Mouse (Mus musculus) testis, adult 2 months (tissue): ENCODE data around the gene Mllt10. TPM values are rescaled to one million over a fixed set of nuclear protein-coding genes. Genes with fewer than 3 reads are reported as not detected.

Source experiments
- H3K27ac ChIP-seq: fragments of 200-500 bp; 2 replicates; pipeline ENCODE4 v1.5.1; 2012; ENCODE audit warnings: low read depth, low read length; ENCODE audit not compliant: control insufficient read depth, insufficient read depth
- H3K27me3 ChIP-seq: fragments of 200-500 bp; 2 replicates; pipeline ENCODE4 v1.6.1; 2012; ENCODE audit warnings: mild to moderate bottlenecking, low read length, moderate library complexity; ENCODE audit not compliant: control insufficient read depth, insufficient read depth
- H3K36me3 ChIP-seq: fragments of 200-500 bp; 2 replicates; pipeline ENCODE4 v1.6.1; 2012; ENCODE audit warnings: mild to moderate bottlenecking, low read length; ENCODE audit not compliant: control insufficient read depth, insufficient read depth
- H3K4me1 ChIP-seq: fragments of 200-500 bp; 2 replicates; pipeline ENCODE4 v1.6.1; 2012; ENCODE audit warnings: low read length; ENCODE audit not compliant: control insufficient read depth, insufficient read depth
- H3K4me3 ChIP-seq: fragments of 200-500 bp; 2 replicates; pipeline ENCODE4 v1.5.1; 2012; ENCODE audit warnings: low read depth, mild to moderate bottlenecking, low read length, moderate library complexity, mixed read lengths; ENCODE audit not compliant: control insufficient read depth
- CTCF ChIP-seq: fragments of 200-500 bp; IDR thresholded peaks from 2 replicates; pipeline ENCODE4 v1.5.1; 2012; ENCODE audit warnings: low read depth, mild to moderate bottlenecking, inconsistent platforms, low read length, moderate library complexity; ENCODE audit not compliant: control insufficient read depth, insufficient read depth, insufficient replicate concordance
- POLR2A ChIP-seq: fragments of 200-500 bp; IDR thresholded peaks from 2 replicates; pipeline ENCODE4 v1.6.1; 2012; ENCODE audit warnings: low read depth, mild to moderate bottlenecking, inconsistent platforms, low read length, moderate library complexity; ENCODE audit not compliant: control insufficient read depth
- polyA plus RNA-seq: library from polyadenylated mRNA; depleted of rRNA; stranded (reverse); fragments of >200 nt; gene quantifications from 2 replicates; pipeline ENCODE4 v1.2.3, GENCODE M21; 2012

The Mllt10 gene
- polyA plus RNA-seq, 1 experiment, result 165 TPM

DNA sequence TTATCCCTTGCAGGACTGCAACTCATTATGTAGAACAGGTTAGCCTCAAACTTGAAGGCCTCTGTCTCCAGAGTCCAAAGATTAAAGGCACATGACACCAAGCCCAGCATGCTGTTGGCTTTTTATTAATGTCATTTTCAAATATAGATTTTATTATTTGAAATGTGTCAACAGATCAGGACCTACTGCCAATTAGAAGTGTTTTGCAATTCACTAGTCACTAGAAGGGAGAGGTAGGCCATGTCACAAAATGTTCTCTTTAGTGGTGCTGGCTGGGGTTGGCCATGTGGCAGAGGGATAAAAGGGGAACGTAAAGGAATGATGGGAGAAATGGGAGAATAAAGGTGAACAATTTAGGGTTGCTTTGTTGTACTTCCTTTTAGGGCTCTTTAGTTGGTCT lies 38.8 kb downstream of the Mllt10 start:
- H3K27me3 ChIP-seq, result no peaks in the 10 kb centered on the region
- H3K27ac ChIP-seq, result no peak overlapping the region
- H3K4me3 ChIP-seq, result no peak overlapping the region
- no peaks in the 10 kb centered on the region for H3K4me1 ChIP-seq
- H3K36me3 ChIP-seq, result peaks cover 1% of the 10 kb centered on the region; the same call in 1 of the 2 replicates
- TF ChIP-seq CTCF, result no peak
- no peak for TF ChIP-seq POLR2A

DNA sequence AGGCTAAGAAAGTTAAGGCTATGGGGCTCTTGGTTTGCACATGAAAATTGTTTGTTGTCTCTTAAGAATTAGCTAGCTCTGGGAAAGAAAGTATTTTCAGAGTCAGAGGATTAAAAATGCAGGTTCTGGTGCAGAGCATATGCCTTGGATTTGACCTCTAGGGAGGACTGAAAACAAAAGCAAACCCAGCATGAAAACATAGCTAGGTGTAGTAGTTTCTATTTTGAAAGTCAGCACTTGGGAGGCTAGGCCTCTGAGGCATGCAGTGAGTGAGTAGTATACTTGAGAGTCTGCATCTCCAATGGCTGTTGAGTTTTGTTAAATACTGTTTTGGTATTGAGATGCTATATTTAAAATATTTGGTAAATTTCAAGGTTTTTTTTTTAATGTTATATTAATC lies 39.3 kb downstream of the Mllt10 start:
- Histone ChIP-seq H3K27ac (no peak overlapping the region), H3K36me3 (no peaks in the 10 kb centered on the region; the same call in 1 of the 2 replicates)
- TF ChIP-seq CTCF, result no peak
- no peak for TF ChIP-seq POLR2A

DNA sequence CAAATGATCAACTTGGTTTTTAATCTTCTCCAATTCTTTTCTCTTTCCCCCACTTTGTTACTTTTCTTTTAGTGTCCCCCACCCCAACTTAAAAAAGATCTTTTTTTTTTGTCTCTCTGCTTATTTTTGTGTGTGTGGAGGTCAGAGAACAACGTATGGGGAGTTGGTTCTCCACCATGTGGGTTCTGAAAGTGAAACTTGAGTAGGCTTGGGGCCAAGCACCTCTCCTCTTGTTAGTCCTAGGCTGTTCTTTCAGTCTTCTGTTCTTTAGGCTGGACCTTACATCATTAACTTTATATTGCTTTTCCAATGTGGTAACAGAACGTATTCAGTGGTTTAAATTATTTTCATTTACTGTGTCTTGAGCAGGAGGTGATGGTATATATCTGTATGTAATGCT lies 40.8 kb downstream of the Mllt10 start:
- no peak overlapping the region for H3K27ac ChIP-seq
- no peak for TF ChIP-seq CTCF
- TF ChIP-seq POLR2A, result no peak
- no peak overlapping the region for H3K4me3 ChIP-seq
- H3K4me1 ChIP-seq, result no peaks in the 10 kb centered on the region
- no peaks in the 10 kb centered on the region for H3K27me3 ChIP-seq
- H3K36me3 ChIP-seq, result no peaks in the 10 kb centered on the region

More for the DNA sequence above, 39.3 kb downstream of the Mllt10 start:
- no peak overlapping the region for H3K4me3 ChIP-seq
- no peaks in the 10 kb centered on the region for H3K27me3 ChIP-seq
- no peaks in the 10 kb centered on the region for H3K4me1 ChIP-seq

DNA sequence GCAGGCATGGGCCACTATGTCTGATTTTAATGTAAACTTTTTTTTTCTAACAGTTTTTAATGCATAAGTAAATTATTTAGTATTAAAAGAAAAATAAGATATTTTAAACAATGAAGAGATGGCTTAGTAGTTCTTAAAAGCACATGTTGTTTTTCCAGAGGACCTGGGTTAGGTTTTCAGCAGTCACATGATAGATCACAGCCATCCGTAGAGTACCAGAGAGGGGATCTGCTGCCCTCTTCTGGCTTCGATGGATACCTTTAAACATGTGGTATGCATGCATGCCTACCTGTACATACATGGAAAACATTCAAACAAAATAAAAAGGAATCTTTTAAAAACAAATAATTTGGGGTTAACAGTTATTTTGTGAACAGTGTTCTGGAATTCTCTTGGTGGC lies 45.9 kb downstream of the Mllt10 start:
- H3K36me3 ChIP-seq, result no peaks in the 10 kb centered on the region
- H3K4me1 ChIP-seq, result no peaks in the 10 kb centered on the region
- TF ChIP-seq POLR2A, result no peak
- no peak overlapping the region for H3K4me3 ChIP-seq
- no peaks in the 10 kb centered on the region for H3K27me3 ChIP-seq
- H3K27ac ChIP-seq, result no peak overlapping the region

DNA sequence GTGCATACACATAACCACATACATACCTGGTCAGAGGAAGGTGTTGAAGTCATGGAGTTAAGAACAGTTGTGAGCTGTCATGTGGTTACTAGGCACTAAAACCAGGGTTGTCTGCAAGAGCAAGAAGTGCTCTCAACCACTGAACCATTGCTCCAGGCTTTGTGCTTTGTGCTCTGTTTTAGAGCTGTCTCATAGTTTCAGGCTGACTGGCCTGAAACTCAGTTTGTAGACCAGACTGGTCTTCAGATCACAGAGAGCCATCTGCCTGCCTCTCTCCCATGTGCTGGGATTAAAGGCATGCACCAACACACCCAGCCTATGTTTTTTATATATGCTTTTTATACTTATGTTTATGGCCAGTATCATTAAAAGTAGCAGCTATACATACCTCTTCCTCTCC lies 52.5 kb downstream of the Mllt10 start:
- peaks cover 1% of the 10 kb centered on the region; the same call in 1 of the 2 replicates for H3K36me3 ChIP-seq
- no peaks in the 10 kb centered on the region for H3K4me1 ChIP-seq
- H3K27me3 ChIP-seq, result no peaks in the 10 kb centered on the region
- H3K4me3 ChIP-seq, result no peak overlapping the region
- H3K27ac ChIP-seq, result no peak overlapping the region
- no peak for TF ChIP-seq CTCF

DNA sequence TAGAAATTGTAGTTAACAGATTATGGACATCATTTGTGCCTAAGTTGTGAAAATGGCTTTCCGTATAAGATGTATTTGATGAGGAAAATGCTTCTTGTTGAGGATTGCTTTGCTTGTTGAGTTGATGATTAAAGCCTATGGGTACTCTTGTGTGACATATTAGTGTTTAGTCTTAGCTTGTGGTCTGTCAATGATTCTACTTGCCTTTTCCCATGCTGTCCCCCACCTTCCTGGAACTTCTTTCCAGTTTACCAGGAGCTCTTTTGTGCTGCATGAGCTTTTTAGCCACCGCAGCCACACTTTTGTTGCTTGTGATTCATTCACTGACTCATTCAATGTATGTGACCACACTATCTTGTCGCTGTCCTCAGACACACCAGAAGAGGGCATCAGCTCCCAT lies 53.2 kb downstream of the Mllt10 start:
- H3K4me3 ChIP-seq, result no peak overlapping the region
- TF ChIP-seq POLR2A, result no peak
- no peak for TF ChIP-seq CTCF
- H3K27ac ChIP-seq, result no peak overlapping the region
- peaks cover 1% of the 10 kb centered on the region; the same call in 1 of the 2 replicates for H3K36me3 ChIP-seq
- no peaks in the 10 kb centered on the region for H3K4me1 ChIP-seq
- no peaks in the 10 kb centered on the region for H3K27me3 ChIP-seq

DNA sequence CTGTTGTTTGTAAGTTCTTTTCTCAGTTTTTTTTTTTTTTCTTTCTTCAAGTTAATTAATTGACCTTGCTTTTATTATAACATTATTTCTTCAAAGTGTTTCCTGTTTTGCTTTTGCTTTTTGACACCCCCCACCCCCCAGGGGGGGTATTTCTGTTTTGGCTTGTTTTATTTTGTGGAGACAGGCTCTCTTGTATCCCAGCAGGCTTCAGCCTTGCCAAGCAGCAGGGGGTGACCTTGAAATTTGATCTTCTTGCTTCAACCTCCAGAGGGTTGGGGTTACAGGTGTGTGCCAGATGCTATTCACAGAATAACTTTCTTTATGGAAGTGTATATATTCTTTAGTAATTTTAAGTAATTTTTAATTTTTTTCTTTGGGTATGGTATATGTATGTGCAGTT lies 56.4 kb downstream of the Mllt10 start:
- TF ChIP-seq POLR2A, result no peak
- no peak for TF ChIP-seq CTCF
- H3K36me3 ChIP-seq, result peaks cover 1% of the 10 kb centered on the region; the same call in 1 of the 2 replicates
- no peak overlapping the region for H3K27ac ChIP-seq

DNA sequence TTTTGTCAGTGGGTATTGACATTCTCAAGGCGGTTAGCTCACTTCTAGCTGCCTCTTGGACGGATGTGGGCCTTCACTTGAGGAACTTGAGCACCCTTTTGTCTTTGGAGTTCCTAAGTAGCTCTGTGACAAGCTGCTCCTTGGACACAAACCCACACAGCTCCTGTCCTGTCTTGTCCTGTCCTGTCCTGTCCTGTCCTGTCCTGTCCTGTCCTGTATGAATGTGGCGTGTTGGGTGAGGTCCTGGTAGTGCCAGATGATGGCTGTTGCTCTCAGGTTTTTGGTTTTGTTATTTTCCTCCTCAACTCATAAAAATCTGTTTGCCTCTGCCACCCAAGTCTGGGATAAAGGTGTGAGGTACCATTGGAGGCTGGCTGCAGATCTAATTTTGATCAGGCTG lies 61.4 kb downstream of the Mllt10 start:
- H3K4me1 ChIP-seq, result no peaks in the 10 kb centered on the region
- TF ChIP-seq CTCF (no peak), POLR2A (no peak)
- 0 out of 2 replicates have a peak, but pooled peaks cover 1% of the 10 kb centered on the region for H3K36me3 ChIP-seq
- no peak overlapping the region for H3K4me3 ChIP-seq
- no peaks in the 10 kb centered on the region for H3K27me3 ChIP-seq
- H3K27ac ChIP-seq, result no peak overlapping the region

More for the DNA sequence above, 56.4 kb downstream of the Mllt10 start:
- H3K27me3 ChIP-seq, result no peaks in the 10 kb centered on the region
- no peaks in the 10 kb centered on the region for H3K4me1 ChIP-seq
- no peak overlapping the region for H3K4me3 ChIP-seq
